Mouse (Mus musculus): ENCODE measurements around the gene Card11.

Card11 gene

GRCm38 (mm10) chr5:140931523-140932229 lies 68.7 kb downstream of the Card11 start:
- intact Hi-C loops (cut with DNase I): no loop called here

GRCm38 (mm10) chr5:140918519-140918918 lies 81.9 kb downstream of the Card11 start:
- intact Hi-C loops (cut with DNase I): no loop called here

DNA sequence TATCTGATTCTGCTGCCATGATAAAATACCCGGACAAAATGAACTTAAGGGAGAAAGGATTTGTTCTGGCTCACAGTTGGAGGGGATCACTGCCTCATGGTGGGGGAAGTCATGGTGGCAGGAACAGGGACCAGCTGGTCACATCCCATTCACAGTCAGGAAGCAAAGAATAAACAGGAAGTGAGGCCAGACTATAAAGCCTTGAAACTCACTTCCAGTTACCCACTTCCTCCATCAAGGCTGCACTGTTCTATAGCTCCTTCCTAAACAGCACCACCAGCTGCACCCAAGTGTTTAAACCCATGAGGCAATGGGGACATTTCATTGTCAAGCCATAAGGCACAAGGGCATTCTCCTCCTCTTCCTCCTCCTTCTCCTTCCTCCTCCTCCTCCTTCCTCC lies 82.6 kb downstream of the Card11 start:
- intact Hi-C loops (cut with DNase I): no loop called here

- intact Hi-C loops (cut with DNase I): no loop called here
These were observed 89.5 kb downstream of the Card11 start for GRCm38 (mm10) chr5:140910841-140911240.

- intact Hi-C loops (cut with DNase I): no loop called here
These were observed 99.5 kb downstream of the Card11 start for GRCm38 (mm10) chr5:140900866-140901265.

DNA sequence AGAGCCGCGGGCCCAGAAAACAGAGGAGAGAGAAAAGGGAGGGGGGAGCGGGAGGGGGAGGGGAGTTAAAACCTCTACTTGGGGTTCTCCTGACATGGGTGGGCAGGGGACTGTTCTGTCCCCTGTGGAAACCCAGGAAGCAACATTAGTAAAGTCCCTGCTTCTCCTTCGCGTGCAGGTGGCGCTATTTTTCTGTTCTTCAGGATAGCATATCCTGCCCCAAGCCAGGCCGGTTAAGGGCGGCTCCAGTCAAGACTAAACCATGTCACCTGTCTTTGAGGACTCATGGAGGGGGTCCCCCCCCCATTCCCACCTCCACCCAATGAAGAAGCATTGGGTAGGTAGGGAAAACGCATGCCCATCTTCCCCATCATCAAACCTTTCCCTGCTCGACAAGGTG lies 109.3 kb downstream of the Card11 start:
- intact Hi-C loops (cut with DNase I): no loop called here

DNA sequence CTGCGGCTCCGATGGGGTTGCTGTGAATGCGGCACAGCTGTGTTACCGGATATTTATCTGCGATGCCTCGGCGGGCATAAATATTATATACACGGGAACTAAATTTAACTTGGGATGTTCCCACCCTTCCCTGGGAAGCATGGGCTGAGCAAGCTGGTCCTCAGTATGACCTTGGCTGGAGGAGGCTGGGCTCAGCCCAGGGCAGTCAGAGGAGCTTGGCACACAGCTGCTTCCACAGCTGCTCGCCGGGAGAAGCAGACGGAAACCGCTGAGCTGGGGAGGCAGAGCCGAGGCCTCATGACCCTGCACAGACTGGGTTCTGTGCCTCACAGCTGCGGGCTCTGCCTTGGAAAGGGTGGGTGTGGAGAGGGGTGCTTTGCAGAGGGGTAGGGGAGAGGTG lies 110.3 kb downstream of the Card11 start:
- intact Hi-C loops (cut with DNase I): no loop called here

DNA sequence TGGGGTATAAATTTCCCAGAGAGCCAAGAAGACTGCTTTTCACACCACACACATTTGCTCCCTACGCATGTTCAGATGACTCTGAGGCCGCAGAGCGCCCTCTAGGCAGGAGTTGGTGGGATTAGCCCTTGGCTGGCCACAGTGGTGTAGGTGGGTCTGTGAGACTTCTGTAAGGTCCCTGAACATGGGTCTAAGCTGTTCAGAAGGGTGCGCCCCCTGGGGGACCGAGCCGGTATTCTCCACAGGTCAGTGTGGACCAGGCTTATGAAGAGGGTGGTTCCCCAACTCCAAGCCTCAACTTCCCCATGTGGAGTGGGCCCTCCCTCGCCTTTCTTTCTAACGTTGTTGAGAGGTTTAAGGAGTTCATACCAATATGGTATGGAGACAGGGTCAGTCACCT lies 110.8 kb downstream of the Card11 start:
- intact Hi-C loops (cut with DNase I): no loop called here

DNA sequence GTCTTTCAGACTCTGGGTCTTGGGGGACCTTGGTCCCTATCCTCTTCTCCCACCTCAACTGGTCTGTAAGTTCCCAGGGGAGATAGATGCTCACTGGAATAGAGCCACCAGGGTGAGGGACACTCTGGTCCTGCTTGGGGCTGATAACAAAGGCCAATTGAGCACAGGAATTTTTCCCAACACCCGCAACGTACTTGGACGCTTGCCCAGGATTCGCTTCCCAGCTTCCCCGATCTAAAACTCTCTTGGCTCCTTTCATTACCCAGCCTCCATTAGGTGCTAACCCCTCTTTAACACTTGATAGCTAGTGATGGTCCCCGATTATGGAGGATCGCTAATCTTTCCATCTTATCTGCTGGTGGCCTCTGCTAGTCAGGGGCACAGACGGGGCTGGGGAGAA lies 112.5 kb downstream of the Card11 start:
- intact Hi-C loops (cut with DNase I): no loop called here

GRCm38 (mm10) chr5:140884966-140885365 lies 115.4 kb downstream of the Card11 start:
- intact Hi-C loops (cut with DNase I): no loop called here

DNA sequence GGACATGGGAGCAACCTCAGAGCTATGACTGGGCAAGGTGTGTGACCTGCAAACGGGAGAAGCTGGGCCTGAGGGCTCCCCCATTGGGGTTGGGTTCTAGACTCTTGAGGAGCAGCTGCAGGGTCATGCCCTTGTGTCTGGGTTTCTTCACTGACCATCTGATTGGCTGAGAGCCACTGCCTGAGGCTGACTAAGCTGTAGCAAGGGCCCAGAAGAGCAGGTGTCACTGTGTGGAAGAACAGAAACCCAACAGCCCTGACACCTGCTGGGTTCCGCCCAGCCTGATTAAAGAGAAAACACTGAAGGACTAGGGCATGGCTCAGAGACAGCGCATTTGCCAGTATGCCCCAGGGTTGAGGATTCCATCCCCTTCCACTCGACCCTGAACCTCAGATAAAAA lies 118.0 kb downstream of the Card11 start:
- intact Hi-C loops (cut with DNase I): no loop called here

GRCm38 (mm10) chr5:140880151-140880550 lies 120.2 kb downstream of the Card11 start:
- intact Hi-C loops (cut with DNase I): no loop called here

DNA sequence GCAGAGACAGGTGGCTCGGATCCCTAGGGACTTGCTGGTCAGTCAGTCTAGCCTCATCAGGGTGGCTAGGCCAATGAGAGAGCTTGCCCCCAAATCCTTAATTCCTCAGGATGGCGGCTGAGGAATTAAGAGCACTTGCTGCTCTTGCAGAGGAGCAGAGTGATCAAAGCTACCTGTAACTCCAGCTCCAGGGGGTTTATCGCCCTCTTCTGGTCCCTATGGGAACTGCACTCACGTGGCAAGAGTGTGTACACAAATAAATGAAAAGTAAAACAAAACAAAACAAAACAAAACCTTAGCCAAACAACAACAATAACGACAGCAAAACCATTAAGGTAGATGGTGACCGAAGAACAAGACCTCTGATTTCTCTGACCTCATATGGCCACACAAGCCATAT lies 121.7 kb downstream of the Card11 start:
- intact Hi-C loops (cut with DNase I): loop anchor here (10.0 kb wide), 1 partner anchor 196 kb away; no protein-coding TSS in a partner anchor

- intact Hi-C loops (cut with DNase I): loop anchor here (10.0 kb wide), 1 partner anchor 201 kb away; no protein-coding TSS in a partner anchor
These were observed 126.6 kb downstream of the Card11 start for GRCm38 (mm10) chr5:140873736-140874307.

DNA sequence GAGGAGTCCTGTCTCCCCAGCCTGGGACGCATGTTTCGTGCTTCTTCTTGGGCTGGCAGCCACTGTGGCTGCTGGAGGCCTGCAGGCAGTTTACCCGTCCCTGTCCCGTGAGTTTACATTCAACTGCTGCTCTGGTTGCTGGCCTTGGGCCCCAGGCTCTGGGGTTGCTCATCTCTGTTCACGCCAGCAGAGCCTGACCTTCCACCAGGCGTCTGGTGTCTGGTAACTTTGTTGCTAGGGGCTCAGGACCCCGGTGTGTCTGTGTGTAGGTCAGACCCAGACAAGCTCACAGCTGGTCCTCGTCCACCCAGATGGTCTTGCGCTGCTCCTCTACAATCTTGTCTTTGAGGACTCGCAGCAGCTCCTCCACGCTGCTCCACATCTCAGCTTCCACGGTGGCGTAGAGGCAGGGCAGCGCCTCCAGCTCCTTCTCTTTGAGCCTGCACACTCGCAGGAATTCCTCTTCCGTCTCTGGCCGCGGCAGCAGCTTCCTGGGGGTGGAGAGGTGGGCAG lies 127.3 kb downstream of the Card11 start:
- intact Hi-C loops (cut with DNase I): loop anchor here (10.0 kb wide), 1 partner anchor 202 kb away; no protein-coding TSS in a partner anchor

DNA sequence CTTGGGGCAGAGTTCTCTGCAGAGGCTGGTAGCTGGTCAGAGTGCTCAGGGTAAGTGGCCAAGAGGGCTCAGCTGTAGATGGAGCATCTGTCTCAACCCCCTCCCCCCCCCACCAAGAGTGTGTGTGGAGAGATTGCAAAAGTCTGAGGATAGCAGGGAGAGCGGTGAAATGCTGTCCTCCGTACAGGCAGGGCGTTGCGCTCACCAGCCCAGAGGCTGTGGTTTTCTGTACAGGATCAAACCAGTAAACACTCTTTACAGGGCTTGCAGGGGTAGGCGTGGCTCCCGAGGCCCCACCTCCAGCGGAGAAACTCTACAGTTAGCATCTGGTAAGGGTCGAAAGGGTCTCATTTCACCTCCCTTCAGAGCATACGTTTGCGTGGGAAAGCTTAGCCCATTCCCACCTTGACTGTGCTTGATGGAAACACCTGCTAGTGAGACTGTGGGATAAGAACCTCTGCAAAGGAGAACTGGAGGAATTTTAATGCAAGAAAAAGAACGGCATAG lies 127.8 kb downstream of the Card11 start:
- intact Hi-C loops (cut with DNase I): loop anchor here (10.0 kb wide), 1 partner anchor 202 kb away; no protein-coding TSS in a partner anchor

- intact Hi-C loops (cut with DNase I): loop anchor here (10.0 kb wide), 1 partner anchor 204 kb away; no protein-coding TSS in a partner anchor
These were observed 129.1 kb downstream of the Card11 start for GRCm38 (mm10) chr5:140871241-140871640.

DNA sequence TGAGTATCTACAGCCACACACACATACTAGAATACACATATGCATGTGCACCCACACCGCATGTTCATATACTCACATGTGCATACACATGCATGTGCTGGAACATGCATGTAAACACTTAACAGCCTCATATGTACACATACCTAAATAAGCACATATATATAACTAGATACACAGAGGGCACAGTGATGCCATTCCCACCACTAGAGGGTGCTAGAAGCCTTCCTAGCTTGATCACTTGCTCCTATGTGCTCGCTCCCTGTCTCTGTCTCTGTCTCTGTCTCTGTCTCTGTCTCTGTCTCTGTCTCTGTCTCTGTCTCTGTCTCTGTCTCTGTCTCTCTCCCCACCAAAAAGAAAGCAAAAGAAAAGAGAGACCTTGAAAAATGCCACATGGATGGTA lies 131.3 kb downstream of the Card11 start:
- intact Hi-C loops (cut with DNase I): loop anchor here (5.0 kb wide), 1 partner anchor 93 kb away; no protein-coding TSS in a partner anchor

DNA sequence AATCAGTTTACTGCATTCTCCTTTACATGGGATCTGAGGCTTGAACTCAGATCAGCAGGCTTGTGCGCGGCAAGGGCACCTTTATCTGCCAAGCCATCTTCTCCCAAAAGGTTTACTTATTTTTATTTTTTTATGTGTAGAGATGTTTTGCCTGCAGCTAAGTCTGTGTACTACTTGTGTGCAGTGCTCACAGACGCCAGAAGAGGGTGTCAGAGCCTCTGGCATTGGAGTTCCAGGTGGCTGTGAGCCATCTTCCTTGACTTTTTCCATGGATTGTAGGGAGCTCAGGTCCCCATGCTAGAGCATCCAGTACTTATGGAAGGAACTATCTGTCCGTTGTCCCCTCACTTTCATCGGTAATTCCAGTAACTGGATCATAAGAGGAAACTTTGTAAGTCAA lies 140.7 kb downstream of the Card11 start:
- intact Hi-C loops (cut with DNase I): no loop called here

DNA sequence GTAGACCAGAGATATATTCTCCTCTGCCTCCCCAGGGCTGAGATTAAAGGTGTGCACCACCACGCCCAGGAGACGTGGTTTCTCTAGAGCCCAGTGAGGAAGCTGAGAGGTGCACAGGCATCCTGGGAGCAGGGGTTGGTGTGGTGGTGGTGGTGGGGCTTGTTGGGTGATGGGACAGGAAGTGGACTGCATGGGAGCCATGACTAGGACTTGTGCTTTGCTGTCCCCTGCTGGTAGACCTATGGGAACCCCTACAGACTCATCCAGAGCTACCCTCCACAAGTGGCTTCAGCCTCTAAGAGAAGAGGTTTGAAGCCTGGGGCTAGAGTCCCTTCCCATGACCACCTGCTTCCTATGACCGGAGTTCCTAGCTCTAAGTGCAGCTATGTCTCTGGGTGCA lies 142.0 kb downstream of the Card11 start:
- intact Hi-C loops (cut with DNase I): no loop called here

DNA sequence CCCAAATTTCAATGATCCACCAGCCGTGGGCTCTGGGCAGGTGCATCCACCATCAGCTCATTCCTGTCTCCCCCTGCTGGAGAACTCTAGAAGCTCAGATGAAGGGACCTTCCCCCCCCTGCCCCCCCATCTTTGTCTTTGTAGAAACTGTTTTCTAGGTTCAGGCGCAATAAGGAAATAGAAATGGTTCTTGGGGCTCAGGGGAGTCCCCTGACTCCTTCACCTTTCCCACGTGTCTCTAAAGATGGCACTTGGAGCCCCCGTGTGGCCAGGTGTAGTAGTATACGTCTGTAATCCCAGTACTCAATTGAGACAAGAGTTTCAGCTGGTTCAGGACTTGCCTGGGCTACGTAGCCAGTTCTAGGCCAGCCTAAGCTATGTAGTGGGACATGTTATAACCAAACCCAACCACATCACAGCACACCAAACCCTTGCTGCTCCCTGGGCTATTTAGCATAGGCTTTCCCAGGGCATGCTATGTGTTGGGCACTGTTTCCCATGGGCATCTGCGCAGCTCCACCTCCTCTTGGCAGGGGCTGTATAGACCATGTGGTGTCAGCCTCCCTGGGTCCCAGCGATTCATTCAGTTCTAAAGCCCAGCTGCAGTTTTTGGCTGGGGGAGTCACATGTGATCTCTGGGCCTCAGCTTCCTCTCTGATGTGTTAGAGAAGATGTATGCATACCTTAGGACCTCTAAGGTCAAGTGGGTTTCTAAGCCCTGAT lies 142.8 kb downstream of the Card11 start:
- intact Hi-C loops (cut with DNase I): no loop called here

Data from adrenal gland (tissue).